Mouse (Mus musculus) ES-Bruce4 (cell line): ENCODE data around the gene Gpc3. TPM values are rescaled to one million over a fixed set of nuclear protein-coding genes. Genes with fewer than 3 reads are reported as not detected.

Experiments used
- H3K27ac ChIP-seq: 2 replicates; pipeline ENCODE4 v1.5.1; 2012; ENCODE audit warnings: low read length, inconsistent platforms; ENCODE audit not compliant: insufficient read depth
- H3K27me3 ChIP-seq: 2 replicates; pipeline ENCODE4 v1.6.1; 2012; ENCODE audit warnings: mild to moderate bottlenecking, low read length, inconsistent platforms; ENCODE audit not compliant: control insufficient read depth, poor library complexity, insufficient read depth, severe bottlenecking
- H3K36me3 ChIP-seq: 2 replicates; pipeline ENCODE4 v1.6.1; 2012; ENCODE audit warnings: inconsistent platforms, mild to moderate bottlenecking, low read length, moderate library complexity; ENCODE audit not compliant: control insufficient read depth, poor library complexity, insufficient read depth, severe bottlenecking
- H3K4me1 ChIP-seq: one replicate; pipeline ENCODE4 v1.8.1; 2011; ENCODE audit warnings: low read length; ENCODE audit not compliant: control insufficient read depth, insufficient read depth
- H3K4me3 ChIP-seq: 2 replicates; pipeline ENCODE4 v1.5.1; 2011; ENCODE audit warnings: low read depth, mild to moderate bottlenecking, low read length
- H3K9ac ChIP-seq: 2 replicates; pipeline ENCODE4 v1.6.1; 2012; ENCODE audit warnings: low read depth, mild to moderate bottlenecking, inconsistent platforms; ENCODE audit not compliant: poor library complexity, severe bottlenecking
- H3K9me3 ChIP-seq: replicated peaks from 2 replicates; pipeline ENCODE4 v1.6.1; 2012; ENCODE audit warnings: mild to moderate bottlenecking, low read length, inconsistent platforms; ENCODE audit not compliant: control insufficient read depth, poor library complexity, insufficient read depth, severe bottlenecking
- CTCF ChIP-seq: IDR thresholded peaks from one replicate; pipeline ENCODE4 v1.8.1; 2011; ENCODE audit warnings: low read depth, low read length
- EP300 ChIP-seq: IDR thresholded peaks from 2 replicates; pipeline ENCODE4 v1.6.1; 2011; ENCODE audit warnings: low read depth, low read length; ENCODE audit not compliant: insufficient read depth
- POLR2A ChIP-seq: IDR thresholded peaks from one replicate; pipeline ENCODE4 v1.8.1; 2011; ENCODE audit warnings: low read length; ENCODE audit not compliant: insufficient read depth
- polyA plus RNA-seq: library from polyadenylated mRNA; stranded (reverse); fragments of >200 nt; gene quantifications from 2 replicates; pipeline ENCODE4 v1.2.4, GENCODE M21; 2011; ENCODE audit warnings: low read depth; ENCODE audit not compliant: missing spikeins, insufficient read depth, insufficient read length

Gpc3 gene
- polyA plus RNA-seq, 1 experiment = 83.5 TPM

DNA sequence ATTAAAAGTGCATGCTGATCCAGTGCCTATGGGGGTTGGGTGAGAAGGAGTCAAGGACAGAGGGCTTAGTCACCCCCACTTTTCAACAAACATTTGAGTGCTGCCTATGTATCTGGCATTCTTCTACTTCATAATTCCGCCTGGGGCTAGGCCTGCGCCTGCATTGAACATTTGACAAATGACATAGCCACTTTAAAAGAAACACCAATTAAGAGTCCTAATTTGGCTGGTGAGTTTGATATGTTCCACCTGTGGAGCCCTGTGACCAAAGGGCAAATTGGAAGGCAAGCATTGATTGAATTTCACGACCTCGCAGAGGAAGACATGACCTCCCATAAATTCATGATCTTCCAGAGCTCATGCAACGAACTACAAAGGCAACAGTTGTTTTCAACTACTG, 2.4 kb upstream of the Gpc3 start:
- no peak overlapping the region for H3K27ac ChIP-seq
- no peaks in the 10 kb centered on the region for H3K27me3 ChIP-seq
- TF ChIP-seq POLR2A = no peak
- TF ChIP-seq EP300 = no peak
- TF ChIP-seq CTCF = no peak
- no peak overlapping the region for H3K4me3 ChIP-seq
- no peak overlapping the region for H3K9ac ChIP-seq
- no peaks in the 10 kb centered on the region for H3K36me3 ChIP-seq
- H3K9me3 ChIP-seq = no peaks in the 10 kb centered on the region
- H3K4me1 ChIP-seq = no peaks in the 10 kb centered on the region

GRCm38 (mm10) chrX:52614031-52614381, 256 bp upstream of the Gpc3 start:
- H3K4me1 ChIP-seq = no peaks in the 10 kb centered on the region
- no peak overlapping the region for H3K27ac ChIP-seq
- no peak for TF ChIP-seq POLR2A
- TF ChIP-seq EP300 = no peak
- no peak for TF ChIP-seq CTCF
- H3K4me3 ChIP-seq = peak overlapping the region; percentile 78
- peak overlapping the region; percentile 16; the same call in 1 of the 2 replicates for H3K9ac ChIP-seq
- no peaks in the 10 kb centered on the region for H3K27me3 ChIP-seq
- H3K36me3 ChIP-seq = no peaks in the 10 kb centered on the region
- H3K9me3 ChIP-seq = no peaks in the 10 kb centered on the region

GRCm38 (mm10) chrX:52612806-52613205, 944 bp downstream of the Gpc3 start:
- no peak overlapping the region for H3K27ac ChIP-seq
- H3K4me3 ChIP-seq = peak overlapping the region; percentile 64
- no peaks in the 10 kb centered on the region for H3K9me3 ChIP-seq
- peak overlapping the region; percentile 37 for H3K9ac ChIP-seq
- no peaks in the 10 kb centered on the region for H3K27me3 ChIP-seq
- no peak for TF ChIP-seq CTCF
- no peak for TF ChIP-seq POLR2A
- TF ChIP-seq EP300 = no peak
- no peaks in the 10 kb centered on the region for H3K4me1 ChIP-seq
- H3K36me3 ChIP-seq = no peaks in the 10 kb centered on the region

DNA sequence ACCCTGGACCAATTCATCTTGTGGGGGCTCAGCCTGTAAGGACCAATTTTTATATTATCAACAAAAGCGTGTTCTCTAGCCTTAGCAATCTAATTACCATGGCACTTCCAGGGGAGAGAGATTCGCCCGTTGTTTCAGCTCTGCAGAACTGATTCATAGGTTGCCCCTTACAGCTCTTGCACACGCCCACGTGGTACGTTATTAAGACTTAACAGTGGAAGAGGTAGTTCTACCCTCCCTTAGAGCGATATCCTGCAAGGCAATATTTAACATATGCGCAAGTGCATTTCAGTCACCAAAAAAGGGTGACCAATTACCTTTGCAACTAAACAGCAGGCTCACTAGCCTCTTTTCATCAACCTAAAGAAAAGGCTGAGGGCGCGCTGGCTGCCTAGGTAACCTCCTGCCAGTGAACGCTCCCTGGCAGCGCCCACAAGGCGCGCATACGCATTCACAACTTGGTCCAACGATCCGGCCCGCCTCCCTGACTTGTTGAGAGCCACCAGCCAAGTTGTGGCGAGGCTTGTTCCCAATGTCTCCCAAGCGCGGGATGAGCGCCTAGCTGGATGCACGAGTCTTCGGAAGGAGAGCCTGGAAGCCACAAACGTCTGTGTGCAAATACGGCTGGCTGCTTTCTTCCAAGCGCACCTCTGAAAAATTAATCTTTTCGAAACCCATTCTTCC, 1.6 kb downstream of the Gpc3 start:
- H3K4me3 ChIP-seq = peak overlapping the region; percentile 64
- no peaks in the 10 kb centered on the region for H3K27me3 ChIP-seq
- H3K9ac ChIP-seq = no peak overlapping the region
- H3K27ac ChIP-seq = no peak overlapping the region
- no peaks in the 10 kb centered on the region for H3K9me3 ChIP-seq
- H3K4me1 ChIP-seq = no peaks in the 10 kb centered on the region
- TF ChIP-seq POLR2A (no peak), CTCF (no peak), EP300 (no peak)
- no peaks in the 10 kb centered on the region for H3K36me3 ChIP-seq

- TF ChIP-seq EP300 = no peak
- TF ChIP-seq CTCF = no peak
- TF ChIP-seq POLR2A = no peak
- Histone ChIP-seq H3K27me3 (no peaks in the 10 kb centered on the region), H3K36me3 (no peaks in the 10 kb centered on the region), H3K4me1 (no peaks in the 10 kb centered on the region), H3K4me3 (no peak overlapping the region), H3K9me3 (no peaks in the 10 kb centered on the region), H3K9ac (no peak overlapping the region), H3K27ac (no peak overlapping the region)
Measured at GRCm38 (mm10) chrX:52611541-52611940, 2.2 kb downstream of the Gpc3 start.

DNA sequence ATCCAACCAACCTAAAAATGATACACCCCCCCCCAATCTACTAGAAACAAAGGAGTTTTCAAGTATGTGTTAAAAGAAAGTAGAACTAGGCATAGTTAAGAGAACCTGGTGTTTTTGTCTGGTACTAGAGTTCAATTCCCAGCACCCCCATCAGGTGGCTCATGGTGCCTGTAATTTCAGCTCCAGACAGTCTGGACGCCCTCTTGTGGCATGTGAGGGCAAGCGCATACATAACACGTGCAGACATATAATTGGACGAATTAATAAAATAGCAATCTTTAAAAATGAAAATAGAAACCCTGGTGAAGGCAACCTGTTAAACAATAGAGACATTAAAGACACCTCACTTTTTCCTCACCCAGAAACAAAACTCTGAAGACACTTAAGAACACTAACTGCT, 10.6 kb downstream of the Gpc3 start:
- Histone ChIP-seq H3K36me3 (no peaks in the 10 kb centered on the region), H3K9ac (no peak overlapping the region), H3K27me3 (no peaks in the 10 kb centered on the region), H3K4me3 (no peak overlapping the region), H3K27ac (no peak overlapping the region), H3K4me1 (no peaks in the 10 kb centered on the region), H3K9me3 (no peaks in the 10 kb centered on the region)
- no peak for TF ChIP-seq EP300
- TF ChIP-seq CTCF = peak; percentile 68
